Mouse (Mus musculus) CH12.LX (cell line): ENCODE results near the gene Sec24d.

ENCODE experiments used
- JUN ChIP-seq: IDR thresholded peaks from 2 replicates; pipeline ENCODE4 v1.6.1; 2011; ENCODE audit warnings: low read depth, mild to moderate bottlenecking, low read length, improper control_type of control experiment, moderate library complexity; ENCODE audit not compliant: insufficient read depth
- POLR2A ChIP-seq: IDR thresholded peaks from 2 replicates; pipeline ENCODE4 v1.6.1; 2011; ENCODE audit warnings: low read depth, mild to moderate bottlenecking, improper control_type of control experiment, low read length
- RAD21 ChIP-seq: IDR thresholded peaks from 2 replicates; pipeline ENCODE4 v1.6.1; 2011; ENCODE audit warnings: low read depth, mild to moderate bottlenecking, low read length, improper control_type of control experiment, moderate library complexity
- UBTF ChIP-seq: IDR thresholded peaks from 2 replicates; pipeline ENCODE4 v1.6.1; 2012; ENCODE audit warnings: low read depth, mild to moderate bottlenecking, inconsistent platforms, low read length, improper control_type of control experiment, moderate library complexity

DNA sequence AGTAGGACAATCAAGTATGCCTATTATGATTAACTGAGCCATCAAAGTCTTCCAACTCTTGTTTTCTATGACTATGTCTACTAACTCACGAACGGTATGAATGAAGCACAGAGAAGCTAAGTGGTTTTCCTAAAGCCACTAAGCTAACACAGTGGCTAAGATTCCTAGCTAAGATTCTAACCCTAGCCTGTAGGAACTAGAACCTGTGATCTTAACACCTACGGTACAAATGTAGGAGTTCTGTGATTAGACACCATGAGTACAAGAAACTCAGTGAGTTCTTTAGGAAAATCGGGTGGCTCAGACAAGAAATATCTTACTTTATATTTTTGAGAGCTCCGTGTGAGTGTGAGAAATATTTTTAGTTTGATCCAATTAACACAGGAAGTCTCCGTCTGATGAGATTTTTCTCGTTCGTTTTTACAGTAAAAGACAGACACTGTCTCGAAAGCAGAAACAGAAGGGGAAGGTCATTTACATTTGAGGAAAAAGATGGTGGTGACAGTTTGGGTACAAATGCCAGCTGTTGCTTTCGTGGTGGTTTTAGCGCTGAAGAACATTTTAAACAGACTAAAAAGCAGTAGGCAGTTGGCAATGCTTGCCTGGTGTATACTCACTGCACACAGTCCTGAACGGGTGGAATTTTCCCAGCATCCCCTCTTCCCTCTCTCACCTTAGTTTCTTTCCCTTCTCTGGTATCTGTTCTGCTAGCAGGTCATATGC is 81.0 kb downstream of the Sec24d start:
- TF ChIP-seq POLR2A (no peak), RAD21 (no peak), UBTF (no peak), JUN (no peak)
